In the genomic region with DNA sequence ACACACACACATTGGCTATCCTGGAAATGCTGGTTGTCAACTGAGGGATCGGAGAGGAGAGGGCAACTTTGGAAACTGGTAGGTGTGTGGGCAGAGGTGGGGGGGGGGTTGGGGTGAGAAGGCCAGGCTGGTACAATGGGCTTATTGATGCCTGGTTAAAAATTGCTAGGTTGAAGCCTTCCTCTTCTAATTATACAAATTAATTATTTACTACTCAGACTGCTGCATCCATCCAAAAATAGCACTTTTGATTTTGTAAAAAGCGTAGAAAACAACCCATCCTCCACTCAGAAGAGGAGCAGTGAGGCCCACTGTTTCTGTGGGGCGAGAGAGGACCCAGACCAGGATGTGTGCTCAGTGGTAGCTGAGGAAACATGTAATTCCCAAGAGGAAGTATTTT, we compare ENCODE assay signal across 16 mouse cellular contexts. TPM values are rescaled to one million over a fixed set of nuclear protein-coding genes. Genes with fewer than 3 reads are reported as not detected.
DNase-seq lines count a peak whose midpoint lies in the region; ATAC-seq and TF ChIP-seq lines count a peak whose summit lies in the region.
"Had no signal": no experiment of that assay in that cellular context is flagged by ENCODE, and none has a peak within 500 bp of the region (broad histone marks: within the 10 kb centered on the region; RNA-seq: fewer than 3 reads in every experiment).

No protein-coding gene starts in this region.

- peak overlapping the region; percentile 72 for H3K4me2 ChIP-seq in kidney, postnatal 0 days (ENCODE audit: low read length)
- peak overlapping the region; percentile 79 for H3K4me2 ChIP-seq in hindbrain, embryonic 11.5 days (replicated peaks; ENCODE audit: low read depth, low read length)
- H3K4me2 ChIP-seq in hindbrain, postnatal 0 days (ENCODE audit: low read depth, low read length), result peak overlapping the region; percentile 56
- H3K4me2 ChIP-seq in neural tube, embryonic 15.5 days, result peak overlapping the region; percentile 87
- H3K4me2 ChIP-seq: embryonic facial prominence, embryonic 13.5 days; forebrain, embryonic 12.5 days; limb, embryonic 15.5 days had no signal

- peaks cover 10% of the 10 kb centered on the region; the same call in 1 of the 2 replicates for H3K36me3 ChIP-seq in kidney, postnatal 0 days (ENCODE audit: insufficient read depth, low read length)
- no peaks in the 10 kb centered on the region for H3K36me3 ChIP-seq in hindbrain, embryonic 11.5 days (ENCODE audit: control insufficient read depth, insufficient read depth, low read length)
- no peaks in the 10 kb centered on the region for H3K36me3 ChIP-seq in hindbrain, postnatal 0 days (ENCODE audit: insufficient read depth, low read length)
- H3K36me3 ChIP-seq in neural tube, embryonic 15.5 days, result no peaks in the 10 kb centered on the region
- H3K36me3 ChIP-seq: embryonic facial prominence, embryonic 13.5 days; forebrain, embryonic 12.5 days; limb, embryonic 15.5 days had no signal

- peaks cover 87% of the 10 kb centered on the region for H3K4me1 ChIP-seq in kidney, postnatal 0 days (replicated peaks; ENCODE audit: insufficient read depth, low read length)
- H3K4me1 ChIP-seq in hindbrain, embryonic 11.5 days (replicated peaks; ENCODE audit: control insufficient read depth, insufficient read depth, low read length), result no peaks in the 10 kb centered on the region; the same call in none of the 2 replicates
- H3K4me1 ChIP-seq in hindbrain, postnatal 0 days (ENCODE audit: insufficient read depth, low read length), result no peaks in the 10 kb centered on the region; the same call in 1 of the 2 replicates
- H3K4me1 ChIP-seq in neural tube, embryonic 15.5 days, result peaks cover 100% of the 10 kb centered on the region
- H3K4me1 ChIP-seq: forebrain, embryonic 12.5 days had no signal

- H3K9me3 ChIP-seq in kidney, postnatal 0 days (replicated peaks; ENCODE audit: low read length), result no peaks in the 10 kb centered on the region
- no peaks in the 10 kb centered on the region for H3K9me3 ChIP-seq in hindbrain, embryonic 11.5 days (ENCODE audit: control insufficient read depth, low read length)
- no peaks in the 10 kb centered on the region for H3K9me3 ChIP-seq in hindbrain, postnatal 0 days (ENCODE audit: low read length)
- no peaks in the 10 kb centered on the region for H3K9me3 ChIP-seq in neural tube, embryonic 15.5 days (replicated peaks)
- H3K9me3 ChIP-seq: embryonic facial prominence, embryonic 13.5 days; forebrain, embryonic 12.5 days; limb, embryonic 15.5 days had no signal

- H3K9ac ChIP-seq in kidney, postnatal 0 days (ENCODE audit: low read depth, low read length), result 0 out of 2 replicates have a peak overlapping the region, but pooled peaks have one; percentile 10
- H3K9ac ChIP-seq in hindbrain, embryonic 11.5 days (ENCODE audit: low read depth, low read length), result peak overlapping the region; percentile 96
- H3K9ac ChIP-seq in hindbrain, postnatal 0 days (replicated peaks; ENCODE audit: low read length), result no peak overlapping the region
- peak overlapping the region; percentile 78; the same call in 1 of the 2 replicates for H3K9ac ChIP-seq in neural tube, embryonic 15.5 days (replicated peaks)
- H3K9ac ChIP-seq: embryonic facial prominence, embryonic 13.5 days; forebrain, embryonic 12.5 days; limb, embryonic 15.5 days had no signal

- 31% methylated on average over 3 of the region's 3 CpGs for whole genome bisulfite sequencing in kidney, postnatal 0 days
- WGBS in hindbrain, embryonic 11.5 days, result 8% methylated on average over 3 of the region's 3 CpGs
- whole genome bisulfite sequencing in hindbrain, postnatal 0 days, result 27% methylated on average over 3 of the region's 3 CpGs
- WGBS in neural tube, embryonic 15.5 days, result 12% methylated on average over 3 of the region's 3 CpGs

- no peaks in the 10 kb centered on the region for H3K27me3 ChIP-seq in kidney, postnatal 0 days (ENCODE audit: insufficient read depth, low read length)
- peaks cover 90% of the 10 kb centered on the region for H3K27me3 ChIP-seq in hindbrain, embryonic 11.5 days (ENCODE audit: control insufficient read depth, insufficient read depth, low read length)
- H3K27me3 ChIP-seq in hindbrain, postnatal 0 days (ENCODE audit: insufficient read depth, low read length), result peaks cover 85% of the 10 kb centered on the region
- no peaks in the 10 kb centered on the region for H3K27me3 ChIP-seq in neural tube, embryonic 15.5 days (replicated peaks)

- no peak overlapping the region for H3K4me3 ChIP-seq in kidney, postnatal 0 days (replicated peaks; ENCODE audit: low read depth, low read length)
- peak overlapping the region; percentile 56 for H3K4me3 ChIP-seq in hindbrain, embryonic 11.5 days (ENCODE audit: low read depth, low read length)
- H3K4me3 ChIP-seq in hindbrain, postnatal 0 days (ENCODE audit: low read length), result no peak overlapping the region
- H3K4me3 ChIP-seq in neural tube, embryonic 15.5 days (replicated peaks), result peak overlapping the region; percentile 60
- H3K4me3 ChIP-seq: embryonic facial prominence, embryonic 13.5 days; forebrain, embryonic 12.5 days; limb, embryonic 15.5 days had no signal

- H3K27ac ChIP-seq in kidney, postnatal 0 days, result peak overlapping the region; percentile 96
- H3K27ac ChIP-seq in hindbrain, embryonic 11.5 days (ENCODE audit: low read depth, low read length), result peak overlapping the region; percentile 98
- no peak overlapping the region for H3K27ac ChIP-seq in hindbrain, postnatal 0 days
- H3K27ac ChIP-seq in neural tube, embryonic 15.5 days (replicated peaks), result peak overlapping the region; percentile 99
- H3K27ac ChIP-seq: embryonic facial prominence, embryonic 13.5 days; forebrain, embryonic 12.5 days; limb, embryonic 15.5 days had no signal

- DNase-seq in kidney, postnatal 0 days (ENCODE audit: low spot score), result no peak
- DNase-seq in kidney, adult 8-10 months, result no peak
- DNase-seq in hindbrain, embryonic 11.5 days (ENCODE audit: low spot score), result no peak
- DNase-seq in hindbrain, postnatal 0 days (ENCODE audit: low spot score), result no peak
- no peak for DNase-seq in left cerebral cortex, adult 11 months (ENCODE audit: low spot score)
- no peak for DNase-seq in left cerebral cortex, postnatal 10 days (ENCODE audit: extremely low spot score in 1 of 2, low spot score in 2 of 2)
- DNase-seq: heart, adult 11 months; midbrain, embryonic 14.5 days; thymus, adult 2 months had no signal

- intact Hi-C loops in left cerebral cortex, postnatal 10 days (cut with DNase I), result no loop called here

- TF ChIP-seq CTCF in kidney, postnatal 0 days (IDR thresholded peaks at IDR 0.05; ENCODE audit: low read depth), result no peak
- TF ChIP-seq CTCF in hindbrain, postnatal 0 days (IDR thresholded peaks at IDR 0.05; ENCODE audit: low read depth), result no peak

- peak; percentile 29; the same call in 1 of the 2 replicates for ATAC-seq in kidney, postnatal 0 days (replicated peaks; ENCODE audit: low FRiP score, low read depth)
- ATAC-seq in hindbrain, embryonic 11.5 days (ENCODE audit: low FRiP score), result no peak
- no peak for ATAC-seq in hindbrain, postnatal 0 days
- no peak for ATAC-seq in neural tube, embryonic 15.5 days (ENCODE audit: low FRiP score)

RNA-seq across cellular contexts. Expression of gene Hoxb3, which starts 11.9 kb away (rescaled TPM):
- polyA plus RNA-seq in kidney, postnatal 0 days (2015; fragmentation: Nextera tagmentation; extraction: Ambion mirVana), result 3.9 and 4.2 TPM in 2 replicates
- 10.5 and 13.1 TPM in 2 replicates for polyA plus RNA-seq in hindbrain, embryonic 11.5 days (2014; fragmentation: Nextera tagmentation; extraction: Ambion mirVana)
- total RNA-seq in hindbrain, postnatal 0 days (2014; rRNA removed), result 42.1 and 42.2 TPM in 2 replicates
- polyA plus RNA-seq in hindbrain, postnatal 0 days (2015; fragmentation: Nextera tagmentation; extraction: Ambion mirVana), result 6.6 and 8.1 TPM in 2 replicates
- 8.0 and 12.6 TPM in 2 replicates for polyA plus RNA-seq in neural tube, embryonic 15.5 days (2015; fragmentation: Nextera tagmentation; extraction: Ambion mirVana)
- not detected for total RNA-seq in left cerebral cortex, postnatal 10 days (2021)
- total RNA-seq: left cerebral cortex, adult 18-20 months; MEL had no signal
- polyA plus RNA-seq: embryonic facial prominence, embryonic 13.5 days; forebrain, embryonic 12.5 days; midbrain, embryonic 14.5 days had no signal

RNA-seq across cellular contexts. Expression of gene Hoxb2, which starts 15.3 kb away (rescaled TPM):
- 38.0 and 42.3 TPM in 2 replicates for polyA plus RNA-seq in kidney, postnatal 0 days (2015; fragmentation: Nextera tagmentation; extraction: Ambion mirVana)
- polyA plus RNA-seq in hindbrain, embryonic 11.5 days (2014; fragmentation: Nextera tagmentation; extraction: Ambion mirVana), result 64.9 and 67.5 TPM in 2 replicates
- total RNA-seq in hindbrain, postnatal 0 days (2014; rRNA removed), result 35.4 and 36.4 TPM in 2 replicates
- 11.6 and 13.1 TPM in 2 replicates for polyA plus RNA-seq in hindbrain, postnatal 0 days (2015; fragmentation: Nextera tagmentation; extraction: Ambion mirVana)
- polyA plus RNA-seq in neural tube, embryonic 15.5 days (2015; fragmentation: Nextera tagmentation; extraction: Ambion mirVana), result 33.7 and 42.3 TPM in 2 replicates
- not detected for total RNA-seq in left cerebral cortex, postnatal 10 days (2021)
- total RNA-seq: left cerebral cortex, adult 18-20 months; MEL had no signal

RNA-seq across cellular contexts. Expression of gene Hoxb4, which starts 16.9 kb away (rescaled TPM):
- 3.6 and 3.8 TPM in 2 replicates for polyA plus RNA-seq in kidney, postnatal 0 days (2015; fragmentation: Nextera tagmentation; extraction: Ambion mirVana)
- polyA plus RNA-seq in hindbrain, embryonic 11.5 days (2014; fragmentation: Nextera tagmentation; extraction: Ambion mirVana), result 3.5 and 5.1 TPM in 2 replicates
- total RNA-seq in hindbrain, postnatal 0 days (2014; rRNA removed), result 4.2 and 8.6 TPM in 2 replicates
- 2.4 and 3.3 TPM in 2 replicates for polyA plus RNA-seq in hindbrain, postnatal 0 days (2015; fragmentation: Nextera tagmentation; extraction: Ambion mirVana)
- polyA plus RNA-seq in neural tube, embryonic 15.5 days (2015; fragmentation: Nextera tagmentation; extraction: Ambion mirVana), result 3.7 and 5.0 TPM in 2 replicates
- total RNA-seq in left cerebral cortex, postnatal 10 days (2021), result not detected
- total RNA-seq: left cerebral cortex, adult 18-20 months; MEL had no signal
- polyA plus RNA-seq: forebrain, embryonic 12.5 days; midbrain, embryonic 14.5 days had no signal

RNA-seq across cellular contexts. Expression of gene Hoxb1, which starts 30.6 kb away (rescaled TPM):
- 0.13 and 0.37 TPM in 2 replicates for polyA plus RNA-seq in kidney, postnatal 0 days (2015; fragmentation: Nextera tagmentation; extraction: Ambion mirVana)
- 7.3 and 8.2 TPM in 2 replicates for polyA plus RNA-seq in hindbrain, embryonic 11.5 days (2014; fragmentation: Nextera tagmentation; extraction: Ambion mirVana)
- 0.21 TPM in 1 of 2 replicates, not detected in the other for total RNA-seq in hindbrain, postnatal 0 days (2014; rRNA removed)
- polyA plus RNA-seq in hindbrain, postnatal 0 days (2015; fragmentation: Nextera tagmentation; extraction: Ambion mirVana), result 0.08 and 0.24 TPM in 2 replicates
- polyA plus RNA-seq in neural tube, embryonic 15.5 days (2015; fragmentation: Nextera tagmentation; extraction: Ambion mirVana), result 0.38 and 0.65 TPM in 2 replicates
- total RNA-seq in left cerebral cortex, postnatal 10 days (2021), result not detected
- total RNA-seq: left cerebral cortex, adult 18-20 months; MEL had no signal
- polyA plus RNA-seq: embryonic facial prominence, embryonic 13.5 days; forebrain, embryonic 12.5 days; heart, postnatal 0 days; limb, embryonic 15.5 days; midbrain, embryonic 14.5 days; thymus, adult 2 months had no signal

RNA-seq across cellular contexts. Expression of gene Hoxb5, which starts 31.9 kb away (rescaled TPM):
- polyA plus RNA-seq in kidney, postnatal 0 days (2015; fragmentation: Nextera tagmentation; extraction: Ambion mirVana), result 10.2 and 12.9 TPM in 2 replicates
- polyA plus RNA-seq in hindbrain, embryonic 11.5 days (2014; fragmentation: Nextera tagmentation; extraction: Ambion mirVana), result 33.1 and 42.5 TPM in 2 replicates
- 16.5 and 24.3 TPM in 2 replicates for total RNA-seq in hindbrain, postnatal 0 days (2014; rRNA removed)
- polyA plus RNA-seq in hindbrain, postnatal 0 days (2015; fragmentation: Nextera tagmentation; extraction: Ambion mirVana), result 109 and 113 TPM in 2 replicates
- 39.5 and 106 TPM in 2 replicates for polyA plus RNA-seq in neural tube, embryonic 15.5 days (2015; fragmentation: Nextera tagmentation; extraction: Ambion mirVana)
- not detected for total RNA-seq in left cerebral cortex, postnatal 10 days (2021)
- total RNA-seq: left cerebral cortex, adult 18-20 months; MEL had no signal
- polyA plus RNA-seq: forebrain, embryonic 12.5 days; midbrain, embryonic 14.5 days had no signal

Comparison
In these comparisons a context has a peak if more than half of its experiments do, and no peak if none do; other contexts are left out.
1. H3K4me3 ChIP-seq: peak in hindbrain, embryonic 11.5 days (single experiment) and neural tube, embryonic 15.5 days (single experiment); none in kidney, postnatal 0 days (single experiment) and hindbrain, postnatal 0 days (single experiment).
2. Peak in every context shown above with its lines, with median percentiles within 50 percentile points of each other: H3K4me2 ChIP-seq.